Mouse (Mus musculus) layer of hippocampus, postnatal 36 days (tissue): ENCODE results near the gene Cyb5d1. TPM values are rescaled to one million over a fixed set of nuclear protein-coding genes. Genes with fewer than 3 reads are reported as not detected.

ENCODE experiments used
- DNase-seq, 2 experiments: peaks; one replicate each; pipeline ENCODE4 v3.0.0; 2022
- total RNA-seq, 2 experiments: library from RNA; stranded (reverse); gene quantifications; 2 replicates each; pipeline ENCODE4 v1.2.3; 2021

Gene Cyb5d1
- total RNA-seq, 2 experiments from 2014 or later: 44.6 to 48.6 TPM

DNA sequence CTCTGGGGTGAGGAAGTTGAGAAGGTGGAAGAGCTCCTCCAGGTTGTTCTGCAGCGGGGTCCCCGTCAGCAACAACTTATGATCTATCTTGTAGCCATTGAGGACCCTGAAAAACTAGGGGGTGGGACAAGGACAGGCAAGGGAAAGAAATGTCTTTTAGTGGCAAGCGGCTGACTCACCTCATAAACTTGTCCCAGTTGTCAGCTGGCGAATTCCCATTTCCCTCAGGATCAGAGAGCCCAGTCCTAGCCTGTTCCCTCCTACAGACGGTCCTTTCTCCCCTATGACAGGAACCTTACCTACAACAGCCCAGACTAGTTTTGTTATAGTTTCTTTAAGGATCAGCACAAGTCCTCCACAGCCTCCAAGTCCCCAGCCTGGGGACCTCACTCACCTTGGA is 38.9 kb downstream of the Cyb5d1 start:
- no peak for DNase-seq

DNA sequence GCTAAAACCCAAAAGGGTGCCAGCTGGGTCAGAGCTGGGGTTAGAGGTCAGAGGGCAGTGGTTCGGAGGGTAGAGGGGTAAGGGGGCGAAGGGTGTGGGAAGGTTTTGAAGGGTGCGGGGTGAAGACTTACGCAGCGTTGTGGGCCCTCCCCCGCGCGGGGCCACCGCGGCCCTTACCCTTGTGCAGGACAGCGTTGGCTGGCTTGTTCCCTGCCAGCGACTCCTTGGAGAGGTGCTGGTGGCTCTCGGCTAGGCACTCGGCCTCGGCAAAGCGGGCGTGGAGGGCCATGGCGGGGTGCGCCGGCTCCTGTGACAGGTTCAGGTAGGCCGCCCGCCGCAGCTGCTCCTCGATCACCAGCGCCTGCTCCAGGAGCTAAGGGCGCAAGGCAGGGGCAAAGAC is 49.0 kb downstream of the Cyb5d1 start:
- no peak for DNase-seq

Other genes with a start within 250 kb of the Cyb5d1 start
- gene Alox12b, start 238.6 kb downstream of the Cyb5d1 start, total RNA-seq: 1 to 10 TPM; 5.8 to 7.4 TPM
- 1 to 10 TPM; 5.8 to 7.2 TPM for gene Alox8, start 197.8 kb downstream of the Cyb5d1 start, total RNA-seq
- 1 to 10 TPM; 1.9 TPM for gene Gucy2e, start 158.6 kb downstream of the Cyb5d1 start, total RNA-seq
- gene Cntrob, start 71.9 kb downstream of the Cyb5d1 start, total RNA-seq: 10 to 100 TPM; 15.1 to 15.2 TPM
- 10 to 100 TPM; 66.5 to 66.6 TPM for gene Trappc1, start 71.7 kb downstream of the Cyb5d1 start, total RNA-seq
- 10 to 100 TPM; 21.4 to 21.8 TPM for gene Kcnab3, start 69.4 kb downstream of the Cyb5d1 start, total RNA-seq
- gene Rnf227, start 55.2 kb downstream of the Cyb5d1 start, total RNA-seq: 100 to 1,000 TPM; 111 to 119 TPM
- gene Chd3, start 26.2 kb downstream of the Cyb5d1 start, total RNA-seq: 100 to 1,000 TPM; 537 to 553 TPM
- gene Naa38, start 144 bp downstream of the Cyb5d1 start, total RNA-seq: 100 to 1,000 TPM; 117 to 118 TPM
- 1 to 10 TPM; 1.8 to 2.6 TPM for gene Tmem88, start 2.6 kb upstream of the Cyb5d1 start, total RNA-seq
- gene Kdm6b, start 18.0 kb upstream of the Cyb5d1 start, total RNA-seq: 10 to 100 TPM; 32.0 to 41.6 TPM
- 1 to 10 TPM; 5.4 to 5.9 TPM for gene Dnah2, start 153.5 kb upstream of the Cyb5d1 start, total RNA-seq
- 100 to 1,000 TPM; 120 to 121 TPM for gene Efnb3, start 164.6 kb upstream of the Cyb5d1 start, total RNA-seq
- 10 to 100 TPM; 11.8 to 14.3 TPM for gene Wrap53, start 184.6 kb upstream of the Cyb5d1 start, total RNA-seq
- 10 to 100 TPM; 25.4 to 27.4 TPM for gene Trp53, start 184.7 kb upstream of the Cyb5d1 start, total RNA-seq
- 100 to 1,000 TPM; 400 to 418 TPM for gene Atp1b2, start 210.3 kb upstream of the Cyb5d1 start, total RNA-seq
- not detected for gene Shbg, start 222.3 kb upstream of the Cyb5d1 start, total RNA-seq
- gene Sat2, start 226.4 kb upstream of the Cyb5d1 start, total RNA-seq: 10 to 100 TPM; 11.7 to 13.7 TPM
- gene Fxr2, start 237.4 kb upstream of the Cyb5d1 start, total RNA-seq: 100 to 1,000 TPM; 147 to 153 TPM